Mouse (Mus musculus): ENCODE measurements at regions not wholly inside any gene's neighbourhood (a gene's known extent, or its start where the extent isn't known, plus 50 kb on each side); places are given as distances from the start of the nearest gene placed in this dataset.

GRCm38 (mm10) chr2:72615869-72616268, 139.9 kb downstream of the Cdca7 start:
- TF ChIP-seq CTCF (IDR thresholded peaks at IDR 0.05; ENCODE audit: borderline replicate concordance, insufficient read depth, low read length): no peak
- no peak for TF ChIP-seq POLR2A (IDR thresholded peaks at IDR 0.05; ENCODE audit: low read depth, low read length)

All from embryonic fibroblast, embryonic 13.5 days (primary cell).